Mouse (Mus musculus) olfactory bulb, adult 2 months (tissue): ENCODE data around the gene Myog.

Experiments used
- CTCF ChIP-seq: fragments of 200-500 bp; IDR thresholded peaks from 2 replicates; pipeline ENCODE4 v1.5.1; 2012; ENCODE audit warnings: low read depth, mild to moderate bottlenecking, low read length, moderate library complexity; ENCODE audit not compliant: insufficient read depth
- POLR2A ChIP-seq: fragments of 200-500 bp; IDR thresholded peaks from 2 replicates; pipeline ENCODE4 v1.6.1; 2012; ENCODE audit warnings: mild to moderate bottlenecking, low read depth, low read length, moderate library complexity; ENCODE audit not compliant: insufficient read depth

DNA sequence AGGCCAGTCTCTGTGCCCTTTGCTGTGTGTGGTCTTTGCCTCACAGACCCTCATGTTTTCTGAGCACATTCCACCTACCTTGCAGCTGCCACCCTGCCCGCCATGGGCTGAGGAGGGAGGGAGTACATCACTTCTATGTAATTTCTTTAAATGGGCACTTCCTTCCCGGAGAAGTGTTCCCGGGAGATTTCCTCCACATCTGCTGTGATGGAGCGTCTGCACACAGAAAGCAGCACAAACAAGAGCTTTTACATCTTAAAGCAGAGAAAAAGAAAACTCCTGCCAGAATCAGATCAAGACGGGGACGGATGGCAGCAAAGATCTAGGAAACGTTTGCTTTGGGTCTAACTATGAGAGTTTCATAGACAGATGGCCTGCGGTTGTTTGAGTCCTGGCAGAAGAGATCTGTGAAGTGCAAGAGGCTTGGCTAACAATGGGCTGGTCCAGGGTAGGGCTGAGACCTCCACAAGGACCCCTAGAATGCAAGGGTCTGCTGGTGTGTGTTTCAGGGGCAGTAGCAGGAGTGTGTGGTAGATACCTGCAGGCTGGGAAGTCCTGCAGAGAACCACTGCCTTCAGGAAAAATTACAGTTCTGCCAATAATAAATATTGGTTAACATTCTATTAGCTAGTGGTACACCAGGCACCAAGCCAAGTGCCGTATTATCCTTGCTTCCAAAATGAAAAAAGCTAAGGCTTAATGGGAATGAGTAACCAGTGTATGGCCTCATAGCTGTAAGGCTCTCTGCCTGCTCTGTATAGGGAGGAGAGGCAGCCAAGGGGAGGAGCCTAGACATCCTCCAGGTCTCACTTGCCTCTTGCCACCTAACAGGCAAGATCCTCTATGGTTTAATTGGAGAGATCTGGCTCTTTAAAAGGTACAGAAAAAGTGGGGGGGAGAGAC lies 16.0 kb upstream of the Myog start:
- TF ChIP-seq POLR2A: no peak
- no peak for TF ChIP-seq CTCF
